ENCODE assay signal across 8 mouse cellular contexts in the genomic region with DNA sequence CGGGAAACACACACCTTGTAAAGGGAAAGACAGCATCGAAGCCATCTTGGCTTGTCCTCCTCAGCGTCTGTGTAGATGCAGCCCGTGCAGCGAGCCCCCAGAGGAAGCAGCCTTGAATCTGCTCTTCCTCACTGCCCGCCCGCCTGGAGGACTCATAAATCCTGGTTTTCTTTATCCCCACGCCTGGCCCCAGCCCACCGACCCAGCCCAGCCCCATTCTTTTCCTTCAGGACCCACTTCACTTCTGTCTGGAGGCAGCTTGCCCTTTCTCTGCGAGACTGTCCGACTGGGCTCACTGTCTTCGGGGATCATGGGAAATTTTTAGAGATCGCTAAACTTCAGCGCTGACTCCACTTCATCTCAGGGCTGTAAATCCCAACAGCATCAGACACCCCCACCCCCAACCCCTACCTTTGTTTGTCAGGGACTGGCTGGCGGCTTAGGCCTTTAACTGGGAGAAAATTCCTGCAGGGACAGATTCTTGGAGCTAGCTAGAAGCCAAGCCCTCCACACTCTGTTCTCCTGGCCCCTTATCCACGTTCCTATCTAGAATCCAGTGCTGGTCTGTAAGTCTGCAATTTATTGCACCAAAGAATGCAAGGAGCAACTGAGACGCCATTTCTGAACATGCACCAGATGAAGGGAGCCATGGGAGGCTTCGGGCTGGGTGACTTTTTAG. TPM values are rescaled to one million over a fixed set of nuclear protein-coding genes. Genes with fewer than 3 reads are reported as not detected.
A peak's percentile ranks its signal among the peaks of the same experiment; 100 is the strongest.
DNase-seq lines count a peak whose midpoint lies in the region; ATAC-seq and TF ChIP-seq lines count a peak whose summit lies in the region.

No protein-coding gene starts in this region.

- peak overlapping the region; percentile 31 for H3K4me2 ChIP-seq in embryonic facial prominence, embryonic 13.5 days
- H3K4me2 ChIP-seq in intestine, embryonic 15.5 days (replicated peaks), result peak overlapping the region; percentile 44
- peak overlapping the region; percentile 48 for H3K4me2 ChIP-seq in neural tube, embryonic 15.5 days

- peaks cover 12% of the 10 kb centered on the region; the same call in 1 of the 2 replicates for H3K4me1 ChIP-seq in kidney, adult 2 months (ENCODE audit: control insufficient read depth, insufficient read depth, low read length)
- peaks cover 43% of the 10 kb centered on the region for H3K4me1 ChIP-seq in embryonic facial prominence, embryonic 13.5 days
- peaks cover 47% of the 10 kb centered on the region for H3K4me1 ChIP-seq in intestine, embryonic 15.5 days (replicated peaks)
- H3K4me1 ChIP-seq in neural tube, embryonic 15.5 days, result peaks cover 34% of the 10 kb centered on the region

- 41% methylated on average over 18 of the region's 18 CpGs for WGBS in kidney, adult 2 months
- 35% methylated on average over 18 of the region's 18 CpGs for WGBS in embryonic facial prominence, embryonic 13.5 days
- WGBS in intestine, embryonic 15.5 days, result 12% methylated on average over 18 of the region's 18 CpGs
- WGBS in neural tube, embryonic 15.5 days, result 9% methylated on average over 18 of the region's 18 CpGs

- H3K9me3 ChIP-seq in embryonic facial prominence, embryonic 13.5 days, result 0 out of 2 replicates have a peak, but pooled peaks cover 3% of the 10 kb centered on the region
- H3K9me3 ChIP-seq in intestine, embryonic 15.5 days, result no peaks in the 10 kb centered on the region
- H3K9me3 ChIP-seq in neural tube, embryonic 15.5 days (replicated peaks), result no peaks in the 10 kb centered on the region

- ATAC-seq in embryonic facial prominence, embryonic 13.5 days (ENCODE audit: insufficient number of reproducible peaks, insufficient read depth, low FRiP score, low TSS enrichment, low read depth), result no peak
- ATAC-seq in intestine, embryonic 15.5 days, result no peak
- ATAC-seq in neural tube, embryonic 15.5 days (ENCODE audit: low FRiP score), result peak; percentile 60; the same call in 1 of the 2 replicates

- no peaks in the 10 kb centered on the region; the same call in 1 of the 2 replicates for H3K27me3 ChIP-seq in kidney, adult 2 months (replicated peaks; ENCODE audit: control insufficient read depth, insufficient read depth, low read length)
- no peaks in the 10 kb centered on the region for H3K27me3 ChIP-seq in embryonic facial prominence, embryonic 13.5 days
- H3K27me3 ChIP-seq in intestine, embryonic 15.5 days (replicated peaks), result no peaks in the 10 kb centered on the region
- H3K27me3 ChIP-seq in neural tube, embryonic 15.5 days (replicated peaks), result no peaks in the 10 kb centered on the region

- TF ChIP-seq CTCF in kidney, adult 2 months (conservative IDR thresholded peaks at IDR 0.05; ENCODE audit: insufficient read depth, insufficient read length, low read depth, low read length), result no peak

- no peak overlapping the region for H3K27ac ChIP-seq in kidney, adult 2 months (ENCODE audit: insufficient read depth, low read depth, low read length)
- peak overlapping the region; percentile 12 for H3K27ac ChIP-seq in embryonic facial prominence, embryonic 13.5 days
- peak overlapping the region; percentile 79 for H3K27ac ChIP-seq in intestine, embryonic 15.5 days
- peak overlapping the region; percentile 38 for H3K27ac ChIP-seq in neural tube, embryonic 15.5 days (replicated peaks)

- no peaks in the 10 kb centered on the region for H3K36me3 ChIP-seq in kidney, adult 2 months (ENCODE audit: control insufficient read depth, insufficient read depth, low read length)
- H3K36me3 ChIP-seq in embryonic facial prominence, embryonic 13.5 days, result 0 out of 2 replicates have a peak, but pooled peaks cover 2% of the 10 kb centered on the region
- no peaks in the 10 kb centered on the region for H3K36me3 ChIP-seq in intestine, embryonic 15.5 days
- no peaks in the 10 kb centered on the region for H3K36me3 ChIP-seq in neural tube, embryonic 15.5 days

- H3K4me3 ChIP-seq in kidney, adult 2 months (ENCODE audit: insufficient read depth, low read depth, low read length), result no peak overlapping the region
- 0 out of 2 replicates have a peak overlapping the region, but pooled peaks have one; percentile 4 for H3K4me3 ChIP-seq in embryonic facial prominence, embryonic 13.5 days
- H3K4me3 ChIP-seq in intestine, embryonic 15.5 days (replicated peaks), result no peak overlapping the region
- H3K4me3 ChIP-seq in neural tube, embryonic 15.5 days (replicated peaks), result no peak overlapping the region; the same call in 1 of the 2 replicates

- peak overlapping the region; percentile 58 for H3K9ac ChIP-seq in embryonic facial prominence, embryonic 13.5 days
- peak overlapping the region; percentile 18; the same call in 1 of the 2 replicates for H3K9ac ChIP-seq in intestine, embryonic 15.5 days
- H3K9ac ChIP-seq in neural tube, embryonic 15.5 days (replicated peaks), result 0 out of 2 replicates have a peak overlapping the region, but pooled peaks have one; percentile 5

- TF ChIP-seq POLR2A in kidney, adult 2 months (IDR thresholded peaks at IDR 0.05; ENCODE audit: low read depth, low read length), result no peak

- peak; percentile 64 to 70 for DNase-seq in kidney, postnatal 4 days
- no peak for DNase-seq in kidney, adult 2 months
- DNase-seq in thymus, postnatal 14 days, result no peak
- no peak for DNase-seq in frontal cortex, postnatal 10 days (ENCODE audit: low spot score in 2 of 2)
- DNase-seq in right cerebral cortex, postnatal 14 days, result no peak

RNA-seq across cellular contexts. Expression of a gene that starts 57.0 kb away (rescaled TPM):
- polyA plus RNA-seq in kidney, adult 2 months (2012; rRNA removed), result 13.9 and 15.5 TPM in 2 replicates
- 19.9 and 20.5 TPM in 2 replicates for polyA plus RNA-seq in embryonic facial prominence, embryonic 13.5 days (2015; fragmentation: Nextera tagmentation; extraction: Ambion mirVana)
- 35.9 and 37.0 TPM in 2 replicates for polyA plus RNA-seq in intestine, embryonic 15.5 days (2015; fragmentation: Nextera tagmentation; extraction: Ambion mirVana)
- 8.0 and 12.7 TPM in 2 replicates for polyA plus RNA-seq in neural tube, embryonic 15.5 days (2015; fragmentation: Nextera tagmentation; extraction: Ambion mirVana)

Comparison
In these comparisons a context has a peak if more than half of its experiments do, and no peak if none do; other contexts are left out.
1. DNase-seq: peak in kidney, postnatal 4 days (2 of 2); none in kidney, adult 2 months (single experiment), thymus, postnatal 14 days (single experiment), frontal cortex, postnatal 10 days (0 of 2) and right cerebral cortex, postnatal 14 days (single experiment).
2. H3K9ac ChIP-seq: peak in every context shown above with its lines; median percentile 58 in embryonic facial prominence, embryonic 13.5 days; 18 in intestine, embryonic 15.5 days; 5 in neural tube, embryonic 15.5 days.
3. Peak in every context shown above with its lines, with median percentiles within 50 percentile points of each other: H3K4me2 ChIP-seq.